Mouse (Mus musculus) liver, embryonic 16.5 days (tissue): ENCODE measurements at regions not wholly inside any gene's neighbourhood (a gene's known extent, or its start where the extent isn't known, plus 50 kb on each side); places are given as distances from the start of the nearest gene placed in this dataset.

Experiments
- ATAC-seq: fragments of 200-750 bp; cut with Nextera tagmentation; 2 replicates; pipeline ENCODE4 v1.8.0; 2017; ENCODE audit warnings: low read depth, mild to moderate bottlenecking, moderate number of reproducible peaks, moderate library complexity
- H3K27ac ChIP-seq: fragments of 300-500 bp; sonication (generic); 2 replicates; pipeline ENCODE4 v1.5.1; 2014; ENCODE audit warnings: mild to moderate bottlenecking, low read length
- H3K27me3 ChIP-seq: fragments of 300-500 bp; sonication (generic); 2 replicates; pipeline ENCODE4 v1.6.1; 2014; ENCODE audit warnings: low read depth, low read length, mixed read lengths; ENCODE audit not compliant: control insufficient read depth, insufficient read depth
- H3K36me3 ChIP-seq: fragments of 300-500 bp; sonication (generic); 2 replicates; pipeline ENCODE4 v1.6.1; 2014; ENCODE audit warnings: mild to moderate bottlenecking; ENCODE audit not compliant: control insufficient read depth, insufficient read depth
- H3K4me1 ChIP-seq: fragments of 300-500 bp; sonication (generic); 2 replicates; pipeline ENCODE4 v1.6.1; 2014; ENCODE audit warnings: low read depth, low read length, mixed read lengths; ENCODE audit not compliant: control insufficient read depth
- H3K4me2 ChIP-seq: fragments of 300-500 bp; sonication (generic); 2 replicates; pipeline ENCODE4 v1.6.1; 2014; ENCODE audit warnings: low read depth, low read length, mixed read lengths
- H3K4me3 ChIP-seq: fragments of 300-500 bp; sonication (generic); 2 replicates; pipeline ENCODE4 v1.5.1; 2014; ENCODE audit warnings: low read depth, mild to moderate bottlenecking, low read length
- H3K9ac ChIP-seq: fragments of 300-500 bp; sonication (generic); 2 replicates; pipeline ENCODE4 v1.6.1; 2014; ENCODE audit warnings: low read depth, low read length
- H3K9me3 ChIP-seq: fragments of 300-500 bp; sonication (generic); replicated peaks from 2 replicates; pipeline ENCODE4 v1.6.1; 2016; ENCODE audit warnings: low read length; ENCODE audit not compliant: control insufficient read depth
- WGBS: fragments of 180-500 bp; shearing (Covaris S2); extraction: QIAGEN DNeasy Blood & Tissue Kit; methylation state at CpG from one replicate; pipeline ENCODE4 v1.1.7; 2014; ENCODE audit not compliant: insufficient replicate concordance; 5-methylcytosine and 5-hydroxymethylcytosine counted together

DNA sequence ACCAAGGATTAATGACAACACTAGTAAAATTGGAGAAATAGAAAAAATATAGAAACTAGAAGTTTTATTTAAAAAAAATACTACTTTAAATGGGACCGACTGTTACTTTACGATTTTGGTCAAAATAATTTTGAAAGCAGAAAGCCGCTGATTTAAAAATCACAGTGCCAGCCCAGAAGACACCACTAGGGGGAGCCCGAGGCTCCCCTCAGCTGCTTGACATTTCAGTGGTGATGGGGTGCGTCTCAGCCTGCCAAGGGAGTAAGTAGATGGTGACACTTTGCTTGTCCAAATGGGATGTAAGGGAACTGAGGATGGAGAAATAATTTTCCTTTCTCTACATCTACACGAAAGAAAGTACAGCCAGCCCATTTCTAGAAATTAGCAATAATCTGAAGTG is 257.0 kb downstream of the Ankrd50 start:
- 16% methylated on average over 6 of the region's 6 CpGs for WGBS
- Histone ChIP-seq H3K27me3 (no peaks in the 10 kb centered on the region), H3K27ac (no peak overlapping the region), H3K36me3 (no peaks in the 10 kb centered on the region), H3K4me2 (no peak overlapping the region), H3K4me1 (no peaks in the 10 kb centered on the region), H3K4me3 (no peak overlapping the region), H3K9ac (no peak overlapping the region), H3K9me3 (no peaks in the 10 kb centered on the region)
- no peak for ATAC-seq

DNA sequence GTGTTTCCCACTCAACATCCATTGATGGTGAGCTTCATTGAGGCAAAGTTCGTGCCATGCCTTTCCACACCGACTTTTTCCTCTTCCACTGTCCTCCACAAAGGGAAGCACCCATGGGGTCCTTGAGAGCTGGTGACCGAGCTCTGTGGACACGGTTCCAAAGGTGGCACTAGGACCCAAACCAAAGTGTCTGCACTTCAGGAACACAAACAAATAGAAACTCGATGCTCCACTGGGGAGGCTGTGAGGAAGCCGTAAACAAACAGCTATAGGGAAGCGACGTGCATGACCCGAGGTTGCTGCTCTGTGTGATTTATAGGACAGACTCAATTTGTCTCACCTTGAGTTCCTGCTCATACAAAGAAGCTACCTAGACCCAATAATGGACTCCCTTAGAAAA is 257.5 kb downstream of the Ankrd50 start:
- no peak overlapping the region for H3K9ac ChIP-seq
- no peak for ATAC-seq
- no peaks in the 10 kb centered on the region for H3K36me3 ChIP-seq
- no peak overlapping the region for H3K4me2 ChIP-seq
- H3K27me3 ChIP-seq, result no peaks in the 10 kb centered on the region
- H3K4me1 ChIP-seq, result no peaks in the 10 kb centered on the region
- H3K4me3 ChIP-seq, result no peak overlapping the region
- H3K27ac ChIP-seq, result no peak overlapping the region
- no peaks in the 10 kb centered on the region for H3K9me3 ChIP-seq
- 55% methylated on average over 9 of the region's 9 CpGs for WGBS

DNA sequence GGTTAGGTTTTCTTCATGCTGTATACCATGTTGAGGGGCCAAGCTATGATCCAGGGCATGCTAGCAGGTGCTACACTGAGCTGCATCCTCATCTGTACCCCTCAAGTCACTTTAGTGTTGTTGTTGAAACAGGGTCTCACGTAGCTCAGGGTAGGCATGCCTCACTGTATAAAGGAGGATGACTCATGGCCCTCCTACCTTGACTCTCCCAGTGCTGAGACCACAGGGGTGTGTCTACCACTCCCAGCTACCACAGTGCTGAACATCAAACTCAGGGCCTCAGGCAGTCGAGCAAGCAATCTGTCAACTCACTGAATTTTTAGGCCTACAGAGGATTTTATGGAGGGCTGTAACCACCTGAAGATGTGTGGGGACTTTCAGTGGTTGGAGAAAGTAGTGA is 258.5 kb downstream of the Ankrd50 start:
- no peaks in the 10 kb centered on the region for H3K9me3 ChIP-seq
- no peaks in the 10 kb centered on the region for H3K27me3 ChIP-seq
- H3K9ac ChIP-seq, result no peak overlapping the region
- no peak overlapping the region for H3K4me3 ChIP-seq
- 30% methylated on average over 2 of the region's 2 CpGs for WGBS
- H3K36me3 ChIP-seq, result no peaks in the 10 kb centered on the region
- H3K27ac ChIP-seq, result no peak overlapping the region
- no peak for ATAC-seq
- H3K4me1 ChIP-seq, result no peaks in the 10 kb centered on the region
- no peak overlapping the region for H3K4me2 ChIP-seq

DNA sequence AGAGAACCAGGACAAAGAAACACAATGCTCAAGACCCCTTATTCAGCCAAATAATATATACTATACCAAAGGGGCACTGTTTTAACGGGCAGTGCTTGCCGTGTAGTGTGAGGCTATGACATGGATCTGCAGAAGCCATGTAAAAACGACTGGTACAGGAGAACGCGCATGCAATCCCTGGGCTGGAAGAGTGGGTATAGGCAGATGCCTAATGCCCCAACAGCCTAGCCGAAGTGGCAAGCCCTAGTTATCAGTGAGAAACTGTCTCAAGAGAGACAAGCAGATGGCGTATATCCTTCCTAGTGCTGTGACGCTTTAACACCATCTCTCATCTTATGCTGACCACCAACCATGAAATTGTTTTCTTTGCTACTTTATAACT is 262.8 kb downstream of the Ankrd50 start:
- H3K4me3 ChIP-seq, result no peak overlapping the region
- H3K9ac ChIP-seq, result no peak overlapping the region
- H3K4me2 ChIP-seq, result no peak overlapping the region
- no peaks in the 10 kb centered on the region for H3K9me3 ChIP-seq
- 63% methylated on average over 8 of the region's 8 CpGs for WGBS
- no peak overlapping the region for H3K27ac ChIP-seq
- ATAC-seq, result no peak
- no peaks in the 10 kb centered on the region for H3K4me1 ChIP-seq
- H3K27me3 ChIP-seq, result no peaks in the 10 kb centered on the region
- no peaks in the 10 kb centered on the region for H3K36me3 ChIP-seq

DNA sequence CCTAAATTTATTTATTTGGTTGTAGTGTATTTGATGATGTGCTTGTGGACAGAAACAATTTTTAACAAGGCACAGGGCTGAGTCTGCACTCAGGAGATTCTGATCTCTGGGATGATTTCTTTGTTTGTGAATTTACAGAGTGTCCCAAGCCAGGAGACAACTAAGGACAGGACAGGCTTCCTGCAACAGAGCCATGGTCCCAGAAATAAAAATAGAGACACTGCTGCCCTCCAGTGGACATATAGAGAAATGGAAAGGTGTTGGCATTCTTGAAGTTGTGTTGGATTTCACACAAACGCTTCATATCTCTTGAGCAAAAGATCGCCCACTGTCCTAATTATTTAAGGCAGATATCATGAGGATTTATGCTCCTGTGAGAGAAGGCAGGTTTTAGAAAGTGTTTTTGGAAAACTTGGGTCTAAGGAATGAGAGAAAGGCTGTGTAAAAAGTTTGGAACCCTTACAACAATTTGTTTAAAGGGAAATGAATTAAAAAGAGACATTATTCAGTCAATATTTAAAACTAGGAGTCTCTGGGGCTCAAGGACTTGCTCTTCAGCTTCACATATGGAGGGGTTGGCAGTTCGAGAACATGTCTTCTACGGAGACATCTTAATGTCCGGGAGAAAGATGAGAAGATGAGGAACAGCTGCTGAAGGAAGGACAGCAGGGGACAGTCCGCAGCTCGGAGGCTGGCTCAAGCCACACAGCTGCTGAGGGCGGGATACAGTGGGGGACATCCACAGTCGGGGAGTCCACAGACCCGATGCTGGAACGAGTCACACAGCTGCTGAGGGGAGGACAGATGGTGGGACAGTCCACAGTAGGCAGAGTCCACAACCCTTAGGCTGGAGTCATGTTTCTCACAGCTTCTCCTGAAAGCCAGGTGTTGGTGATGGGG is 263.5 kb downstream of the Ankrd50 start:
- Histone ChIP-seq H3K4me3 (no peak overlapping the region), H3K27me3 (no peaks in the 10 kb centered on the region), H3K9ac (no peak overlapping the region), H3K27ac (no peak overlapping the region), H3K4me1 (no peaks in the 10 kb centered on the region), H3K4me2 (no peak overlapping the region), H3K9me3 (no peaks in the 10 kb centered on the region), H3K36me3 (no peaks in the 10 kb centered on the region)
- WGBS, result 53% methylated on average over 11 of the region's 11 CpGs
- no peak for ATAC-seq

DNA sequence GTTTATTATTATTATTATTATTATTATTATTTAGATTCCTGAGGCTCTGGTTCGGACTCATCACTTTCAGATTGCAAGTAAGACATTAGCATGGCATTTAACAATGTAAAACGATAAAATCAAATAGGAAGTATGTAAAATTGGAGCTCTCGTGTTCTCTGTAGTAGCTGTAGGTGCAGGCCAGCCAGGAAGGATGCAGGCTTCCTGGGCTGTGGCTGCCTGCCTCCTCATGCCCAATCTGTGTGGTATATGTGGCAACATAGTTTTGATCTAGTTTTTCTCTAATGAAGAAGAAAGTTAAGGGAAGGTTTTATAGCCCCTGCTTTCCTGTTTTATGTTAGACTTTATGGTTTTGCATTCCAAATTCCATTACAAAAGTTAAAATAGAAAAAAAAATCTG is 275.6 kb downstream of the Ankrd50 start:
- no peak overlapping the region for H3K9ac ChIP-seq
- H3K27ac ChIP-seq, result no peak overlapping the region
- H3K27me3 ChIP-seq, result no peaks in the 10 kb centered on the region
- no peak overlapping the region for H3K4me3 ChIP-seq
- H3K36me3 ChIP-seq, result no peaks in the 10 kb centered on the region
- no peaks in the 10 kb centered on the region for H3K9me3 ChIP-seq
- H3K4me2 ChIP-seq, result no peak overlapping the region
- H3K4me1 ChIP-seq, result no peaks in the 10 kb centered on the region
- no peak for ATAC-seq
- WGBS, result 38% methylated on average over 3 of the region's 3 CpGs

DNA sequence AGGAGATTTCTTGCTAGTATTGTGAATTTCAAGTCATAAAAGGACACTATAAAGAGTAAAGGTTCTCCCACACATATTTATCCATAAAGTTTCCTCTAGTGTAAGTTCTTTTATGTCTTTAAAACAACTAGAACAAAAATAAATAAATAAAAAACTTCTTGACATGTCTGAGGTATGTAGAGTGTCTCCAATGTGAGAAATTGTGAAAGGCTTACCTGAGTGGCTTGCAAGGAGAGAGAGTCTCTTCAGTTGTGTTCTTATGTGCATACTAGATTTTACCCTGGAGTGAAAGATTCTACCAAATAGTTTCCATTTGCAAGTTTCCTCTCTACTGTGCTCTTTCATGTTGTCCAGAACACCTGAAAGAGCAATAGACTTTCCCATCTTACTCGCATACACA is 276.8 kb downstream of the Ankrd50 start:
- H3K4me3 ChIP-seq, result no peak overlapping the region
- no peak overlapping the region for H3K27ac ChIP-seq
- H3K4me1 ChIP-seq, result no peaks in the 10 kb centered on the region
- WGBS, result 67% methylated on average over 1 of the region's 1 CpGs
- H3K9ac ChIP-seq, result no peak overlapping the region
- no peaks in the 10 kb centered on the region for H3K9me3 ChIP-seq
- H3K36me3 ChIP-seq, result no peaks in the 10 kb centered on the region
- no peak for ATAC-seq
- H3K27me3 ChIP-seq, result no peaks in the 10 kb centered on the region
- H3K4me2 ChIP-seq, result no peak overlapping the region

DNA sequence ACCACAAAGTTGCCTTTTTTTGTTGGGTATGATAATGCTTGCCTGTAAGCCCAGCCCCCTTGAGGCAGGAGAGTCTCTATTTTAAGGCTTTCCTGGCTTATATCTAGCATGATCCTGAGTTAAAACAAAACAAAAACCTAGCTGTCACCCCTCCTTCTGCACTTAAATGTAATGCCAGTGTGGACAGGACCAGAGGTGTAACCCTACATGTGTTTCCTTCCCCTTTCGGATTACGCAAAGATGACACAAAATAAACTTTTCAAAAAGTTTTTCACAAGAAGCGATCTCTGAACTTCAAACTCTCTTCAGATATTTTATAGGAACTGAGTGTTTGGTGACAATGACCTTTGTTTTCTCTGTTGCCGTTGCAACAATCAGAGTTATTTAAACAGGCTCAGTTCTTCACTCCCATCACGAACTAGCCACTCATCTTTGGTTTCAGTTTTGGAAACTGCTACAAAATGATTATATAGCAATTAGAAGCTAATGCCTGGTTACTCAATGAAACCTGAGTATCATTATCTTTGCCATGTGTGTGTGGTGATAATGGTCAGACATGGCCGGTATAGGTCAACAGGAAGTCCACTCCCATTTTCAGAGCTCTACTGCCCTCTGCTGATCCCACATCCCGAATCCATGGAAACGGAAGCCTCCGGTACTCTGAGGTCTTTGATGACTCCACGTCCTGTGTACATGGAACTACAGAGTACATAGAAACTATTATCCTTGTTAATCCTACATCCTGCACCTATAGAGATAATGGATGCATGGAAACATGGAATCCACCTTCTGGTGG is 282.6 kb downstream of the Ankrd50 start:
- 24% methylated on average over 10 of the region's 10 CpGs for WGBS
- Histone ChIP-seq H3K27ac (no peak overlapping the region), H3K4me1 (no peaks in the 10 kb centered on the region), H3K36me3 (no peaks in the 10 kb centered on the region), H3K4me2 (peak overlapping the region; percentile 42), H3K9me3 (no peaks in the 10 kb centered on the region), H3K27me3 (no peaks in the 10 kb centered on the region), H3K9ac (no peak overlapping the region), H3K4me3 (peak overlapping the region; percentile 41)
- no peak for ATAC-seq

DNA sequence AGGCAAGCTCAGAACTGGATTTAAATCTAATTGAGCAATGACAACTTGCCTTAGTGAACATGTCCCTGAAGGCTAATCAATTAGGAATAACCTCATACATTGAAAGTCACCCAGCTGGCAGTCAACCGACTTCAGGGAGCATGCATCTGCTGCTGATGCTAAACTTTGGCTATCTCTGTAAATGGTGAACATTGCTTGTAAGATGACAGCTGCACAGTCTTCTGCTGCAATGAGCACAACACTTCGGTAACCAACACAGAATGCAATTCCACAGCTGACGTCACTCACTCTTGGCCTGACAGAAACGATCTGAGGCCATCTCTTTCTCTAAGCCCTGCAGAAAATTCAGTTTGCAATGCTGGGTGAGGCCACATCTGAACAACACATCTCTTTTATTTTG is 290.6 kb downstream of the Ankrd50 start:
- Histone ChIP-seq H3K4me3 (no peak overlapping the region), H3K4me1 (no peaks in the 10 kb centered on the region), H3K4me2 (no peak overlapping the region), H3K27ac (no peak overlapping the region), H3K9me3 (no peaks in the 10 kb centered on the region), H3K27me3 (no peaks in the 10 kb centered on the region), H3K36me3 (no peaks in the 10 kb centered on the region), H3K9ac (no peak overlapping the region)
- ATAC-seq, result no peak
- 65% methylated on average over 4 of the region's 4 CpGs for WGBS
